Mouse (Mus musculus): Measurements from ENCODE around the gene Zfp605. TPM values are rescaled to one million over a fixed set of nuclear protein-coding genes. Genes with fewer than 3 reads are reported as not detected.

Gene Zfp605
- total and polyA plus RNA-seq, 3 experiments: 0.68 to 3.3 (median 2.2) TPM

GRCm38 (mm10) chr5:110101716-110102347, 8.1 kb upstream of the Zfp605 start:
- no peak overlapping the region for H3K27ac ChIP-seq
- H3K9ac ChIP-seq (ENCODE audit: low read depth, low read length): 0 out of 2 replicates have a peak overlapping the region, but pooled peaks have one; percentile 1
- no peak for DNase-seq
- intact Hi-C loops (cut with DNase I): loop anchor here (10.0 kb wide), 1 partner anchor 177 kb away; the partner anchor contains the start of gene Gm15446
- peaks cover 2% of the 10 kb centered on the region for H3K4me1 ChIP-seq (ENCODE audit: control insufficient read depth, insufficient read depth, low read length)
- peaks cover 2% of the 10 kb centered on the region; the same call in 1 of the 2 replicates for H3K27me3 ChIP-seq (ENCODE audit: control insufficient read depth, insufficient read depth, low read length)
- peak overlapping the region; percentile 30; the same call in 1 of the 2 replicates for H3K4me3 ChIP-seq
- no peak for TF ChIP-seq POLR2A (IDR thresholded peaks at IDR 0.05; ENCODE audit: insufficient read depth, low read depth, low read length)
- TF ChIP-seq EP300 (IDR thresholded peaks at IDR 0.05; ENCODE audit: insufficient read depth, low read depth, low read length): no peak
- TF ChIP-seq CTCF (IDR thresholded peaks at IDR 0.05): no peak
- no peaks in the 10 kb centered on the region for H3K79me2 ChIP-seq (replicated peaks; ENCODE audit: control insufficient read depth, insufficient read depth, low read length)
- WGBS: 8% methylated on average over 34 of the region's 34 CpGs
- no peaks in the 10 kb centered on the region for H3K36me3 ChIP-seq (ENCODE audit: control insufficient read depth, insufficient read depth, low read length)

- 86% methylated on average over 13 of the region's 13 CpGs for WGBS
- TF ChIP-seq POLR2A (IDR thresholded peaks at IDR 0.05; ENCODE audit: insufficient read depth, low read depth, low read length): no peak
- TF ChIP-seq CTCF (IDR thresholded peaks at IDR 0.05): no peak
- TF ChIP-seq EP300 (IDR thresholded peaks at IDR 0.05; ENCODE audit: insufficient read depth, low read depth, low read length): no peak
- H3K79me2 ChIP-seq (replicated peaks; ENCODE audit: control insufficient read depth, insufficient read depth, low read length): no peaks in the 10 kb centered on the region
- no peaks in the 10 kb centered on the region for H3K36me3 ChIP-seq (ENCODE audit: control insufficient read depth, insufficient read depth, low read length)
- intact Hi-C loops (cut with DNase I): loop anchor here (10.0 kb wide), 1 partner anchor 178 kb away; the partner anchor contains the start of gene Gm15446
- no peak overlapping the region for H3K4me3 ChIP-seq
- peaks cover 2% of the 10 kb centered on the region; the same call in 1 of the 2 replicates for H3K27me3 ChIP-seq (ENCODE audit: control insufficient read depth, insufficient read depth, low read length)
- peaks cover 2% of the 10 kb centered on the region for H3K4me1 ChIP-seq (ENCODE audit: control insufficient read depth, insufficient read depth, low read length)
- no peak overlapping the region for H3K27ac ChIP-seq
- H3K9ac ChIP-seq (ENCODE audit: low read depth, low read length): no peak overlapping the region
- no peak for DNase-seq
These were observed 7.5 kb upstream of the Zfp605 start for GRCm38 (mm10) chr5:110102429-110102828.

DNA sequence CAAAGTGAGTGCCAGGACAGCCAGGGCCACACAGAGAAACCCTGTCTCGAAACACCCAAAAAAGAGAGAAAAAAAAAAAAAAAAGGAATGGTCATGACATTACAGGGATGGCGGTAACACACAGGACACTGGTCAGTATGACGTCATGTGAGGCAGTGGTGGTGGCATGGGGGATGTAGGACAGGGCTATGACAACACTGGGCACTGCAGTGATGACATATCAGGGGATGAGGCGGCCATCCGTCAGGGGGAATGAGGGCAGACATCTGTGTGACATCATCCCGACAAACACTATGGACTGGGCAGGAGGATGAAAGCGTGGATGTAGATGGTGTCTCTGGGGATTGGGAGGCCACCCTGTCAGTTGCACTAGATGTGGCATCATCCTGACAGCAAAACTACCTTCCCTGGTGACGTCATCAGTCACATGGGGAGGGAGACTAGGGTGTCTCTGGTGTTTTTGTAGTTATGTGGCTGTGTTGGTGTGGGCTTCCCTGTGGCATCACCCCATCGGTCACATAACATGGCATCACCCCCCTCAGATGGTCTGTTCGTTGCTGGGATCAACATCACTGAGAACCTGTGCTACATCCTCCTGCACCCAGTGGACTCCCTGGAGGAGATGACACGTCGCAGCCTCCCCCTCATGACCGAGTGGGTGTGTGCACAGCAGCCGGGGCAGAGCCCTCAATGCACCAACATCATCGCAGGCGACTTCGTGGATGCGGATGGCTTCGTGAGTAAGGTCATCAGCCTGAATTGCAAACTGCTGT, 6.9 kb upstream of the Zfp605 start:
- no peaks in the 10 kb centered on the region for H3K36me3 ChIP-seq (ENCODE audit: control insufficient read depth, insufficient read depth, low read length)
- no peak overlapping the region for H3K27ac ChIP-seq
- intact Hi-C loops (cut with DNase I): loop anchor here (10.0 kb wide), 1 partner anchor 178 kb away; the partner anchor contains the start of gene Gm15446
- no peak for TF ChIP-seq CTCF (IDR thresholded peaks at IDR 0.05)
- TF ChIP-seq EP300 (IDR thresholded peaks at IDR 0.05; ENCODE audit: insufficient read depth, low read depth, low read length): no peak
- no peak for TF ChIP-seq POLR2A (IDR thresholded peaks at IDR 0.05; ENCODE audit: insufficient read depth, low read depth, low read length)
- no peak overlapping the region for H3K9ac ChIP-seq (ENCODE audit: low read depth, low read length)
- H3K4me1 ChIP-seq (ENCODE audit: control insufficient read depth, insufficient read depth, low read length): peaks cover 2% of the 10 kb centered on the region
- DNase-seq: peak in 1 of 2 experiments; percentile 2
- no peaks in the 10 kb centered on the region for H3K79me2 ChIP-seq (replicated peaks; ENCODE audit: control insufficient read depth, insufficient read depth, low read length)
- WGBS: 89% methylated on average over 19 of the region's 19 CpGs
- no peak overlapping the region for H3K4me3 ChIP-seq
- peaks cover 2% of the 10 kb centered on the region; the same call in 1 of the 2 replicates for H3K27me3 ChIP-seq (ENCODE audit: control insufficient read depth, insufficient read depth, low read length)

DNA sequence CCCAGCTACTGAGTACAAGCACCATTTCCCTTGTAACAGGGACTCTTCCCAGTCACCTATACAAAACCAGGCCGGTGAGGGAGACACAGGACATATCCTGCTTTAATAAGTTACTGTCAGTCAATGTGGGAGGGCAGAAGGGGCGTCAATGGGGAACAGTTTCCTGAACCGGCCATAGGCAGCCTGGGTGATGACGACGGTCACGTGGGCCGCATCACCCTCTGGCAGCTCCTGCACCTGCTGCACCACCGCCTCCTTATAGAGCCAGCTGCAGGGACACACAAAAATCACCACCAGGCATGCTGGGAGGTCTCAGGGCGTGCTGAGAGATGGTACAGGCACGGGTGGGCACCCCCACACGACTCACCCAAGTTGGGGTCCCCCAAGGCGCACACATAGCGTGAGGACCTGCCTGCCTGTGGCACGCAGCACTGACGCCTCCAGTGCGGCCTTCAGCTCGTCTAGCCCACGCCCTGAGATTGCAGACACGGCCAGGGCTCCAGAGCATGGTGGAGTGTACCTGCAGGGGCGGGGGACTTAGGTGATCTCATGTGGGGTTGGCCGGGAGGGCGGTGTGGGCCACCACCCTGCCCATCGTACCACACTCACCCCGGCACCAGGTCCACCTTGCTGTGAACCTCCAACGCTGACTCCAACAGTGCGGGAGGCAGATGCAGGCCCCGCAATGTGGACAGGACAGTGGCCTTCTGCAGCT, 5.8 kb upstream of the Zfp605 start:
- H3K4me1 ChIP-seq (ENCODE audit: control insufficient read depth, insufficient read depth, low read length): peaks cover 2% of the 10 kb centered on the region
- H3K79me2 ChIP-seq (replicated peaks; ENCODE audit: control insufficient read depth, insufficient read depth, low read length): no peaks in the 10 kb centered on the region
- intact Hi-C loops (cut with DNase I): loop anchor here (10.0 kb wide), 1 partner anchor 179 kb away; the partner anchor contains the start of gene Gm15446
- H3K27ac ChIP-seq: no peak overlapping the region
- H3K4me3 ChIP-seq: no peak overlapping the region
- H3K36me3 ChIP-seq (ENCODE audit: control insufficient read depth, insufficient read depth, low read length): no peaks in the 10 kb centered on the region
- H3K27me3 ChIP-seq (ENCODE audit: control insufficient read depth, insufficient read depth, low read length): peaks cover 2% of the 10 kb centered on the region; the same call in 1 of the 2 replicates
- peak in 1 of 2 experiments; percentile 5 for DNase-seq
- TF ChIP-seq CTCF (IDR thresholded peaks at IDR 0.05): no peak
- no peak for TF ChIP-seq EP300 (IDR thresholded peaks at IDR 0.05; ENCODE audit: insufficient read depth, low read depth, low read length)
- no peak for TF ChIP-seq POLR2A (IDR thresholded peaks at IDR 0.05; ENCODE audit: insufficient read depth, low read depth, low read length)
- no peak overlapping the region for H3K9ac ChIP-seq (ENCODE audit: low read depth, low read length)
- WGBS: 94% methylated on average over 27 of the region's 27 CpGs

- Histone ChIP-seq H3K27ac (no peak overlapping the region), H3K9ac (ENCODE audit: low read depth, low read length) (no peak overlapping the region), H3K79me2 (replicated peaks; ENCODE audit: control insufficient read depth, insufficient read depth, low read length) (no peaks in the 10 kb centered on the region), H3K36me3 (ENCODE audit: control insufficient read depth, insufficient read depth, low read length) (no peaks in the 10 kb centered on the region), H3K27me3 (ENCODE audit: control insufficient read depth, insufficient read depth, low read length) (peaks cover 2% of the 10 kb centered on the region; the same call in 1 of the 2 replicates), H3K4me1 (ENCODE audit: control insufficient read depth, insufficient read depth, low read length) (peaks cover 2% of the 10 kb centered on the region), H3K4me3 (no peak overlapping the region)
- DNase-seq: peak in 1 of 2 experiments; percentile 5
- WGBS: 95% methylated on average over 36 of the region's 36 CpGs
- TF ChIP-seq CTCF (IDR thresholded peaks at IDR 0.05): no peak
- intact Hi-C loops (cut with DNase I): loop anchor here (10.0 kb wide), 1 partner anchor 180 kb away; the partner anchor contains the start of gene Gm15446
These were observed 5.1 kb upstream of the Zfp605 start for GRCm38 (mm10) chr5:110104616-110105380.

All from heart, adult 2 months (tissue).